Mouse (Mus musculus) forebrain, embryonic 14.5 days (tissue): ENCODE results near the gene Ell. TPM values are rescaled to one million over a fixed set of nuclear protein-coding genes. Genes with fewer than 3 reads are reported as not detected.

Experiments
- polyA plus RNA-seq: library from polyadenylated mRNA; unstranded; fragments of >200 nt; fragmentation: Nextera tagmentation; extraction: Ambion mirVana; gene quantifications from 2 replicates; pipeline ENCODE4 v1.2.1, GENCODE M21; 2014

Gene Ell
- polyA plus RNA-seq, 1 experiment from 2014 or later: 15.1 TPM

Other genes with a start within 250 kb of the Ell start
- 51.5 and 52.3 TPM in 2 replicates for gene Ddx49, start 237.0 kb upstream of the Ell start, polyA plus RNA-seq
- 305 and 332 TPM in 2 replicates for gene Cope, start 236.9 kb upstream of the Ell start, polyA plus RNA-seq
- gene Cers1, start 223.7 kb upstream of the Ell start, polyA plus RNA-seq: 20.8 and 27.6 TPM in 2 replicates
- gene Gdf1, start 209.6 kb upstream of the Ell start, polyA plus RNA-seq: 2.1 and 4.2 TPM in 2 replicates
- 11.8 and 14.0 TPM in 2 replicates for gene Upf1, start 186.2 kb upstream of the Ell start, polyA plus RNA-seq
- gene Comp, start 165.9 kb upstream of the Ell start, polyA plus RNA-seq: 0.48 TPM in 1 of 2 replicates, not detected in the other
- gene Crtc1, start 99.9 kb upstream of the Ell start, polyA plus RNA-seq: 23.9 and 30.7 TPM in 2 replicates
- gene Klhl26, start 62.5 kb upstream of the Ell start, polyA plus RNA-seq: 19.3 and 19.6 TPM in 2 replicates
- 84.4 and 87.4 TPM in 2 replicates for gene Tmem59l, start 52.1 kb upstream of the Ell start, polyA plus RNA-seq
- 1.7 and 3.2 TPM in 2 replicates for gene Crlf1, start 46.3 kb upstream of the Ell start, polyA plus RNA-seq
- gene Rex1bd, start 32.7 kb upstream of the Ell start, polyA plus RNA-seq: 174 and 199 TPM in 2 replicates
- 709 and 911 TPM in 2 replicates for gene Uba52, start 28.7 kb upstream of the Ell start, polyA plus RNA-seq
- 363 and 380 TPM in 2 replicates for gene Fkbp8, start 11.7 kb upstream of the Ell start, polyA plus RNA-seq
- gene Kxd1, start 11.5 kb upstream of the Ell start, polyA plus RNA-seq: 49.1 and 57.9 TPM in 2 replicates
- gene Isyna1, start 54.9 kb downstream of the Ell start, polyA plus RNA-seq: 59.0 and 75.1 TPM in 2 replicates
- gene Ssbp4, start 69.4 kb downstream of the Ell start, polyA plus RNA-seq: 135 and 147 TPM in 2 replicates
- 0.89 and 1.9 TPM in 2 replicates for gene Lrrc25, start 76.7 kb downstream of the Ell start, polyA plus RNA-seq
- 0.16 and 0.20 TPM in 2 replicates for gene Gdf15, start 93.0 kb downstream of the Ell start, polyA plus RNA-seq
- 85.7 and 101 TPM in 2 replicates for gene Pgpep1, start 120.9 kb downstream of the Ell start, polyA plus RNA-seq
- 200 and 220 TPM in 2 replicates for gene Lsm4, start 133.8 kb downstream of the Ell start, polyA plus RNA-seq
- 87.2 and 94.0 TPM in 2 replicates for gene Jund, start 159.5 kb downstream of the Ell start, polyA plus RNA-seq
- 0.06 and 0.10 TPM in 2 replicates for gene Iqcn, start 164.0 kb downstream of the Ell start, polyA plus RNA-seq
- not detected in 2 replicates for gene Gm3336, start 179.1 kb downstream of the Ell start, polyA plus RNA-seq
- not detected in 2 replicates for gene Pde4c, start 184.3 kb downstream of the Ell start, polyA plus RNA-seq
- gene Rab3a, start 215.2 kb downstream of the Ell start, polyA plus RNA-seq: 330 and 371 TPM in 2 replicates
- 52.3 and 60.8 TPM in 2 replicates for gene Mpv17l2, start 221.5 kb downstream of the Ell start, polyA plus RNA-seq
- 57.9 and 84.9 TPM in 2 replicates for gene Pik3r2, start 237.3 kb downstream of the Ell start, polyA plus RNA-seq